Mouse (Mus musculus): ENCODE measurements around the gene Cd70.

GRCm38 (mm10) chr17:57118524-57119349, 30.8 kb downstream of the Cd70 start:
- no peak for TF ChIP-seq GATA1 (IDR thresholded peaks at IDR 0.05; ENCODE audit: low read length)
- no peak for TF ChIP-seq TAL1 (IDR thresholded peaks at IDR 0.05; ENCODE audit: low read length)
